Mouse (Mus musculus) limb, embryonic 13.5 days (tissue): ENCODE measurements around the gene Anapc4. TPM values are rescaled to one million over a fixed set of nuclear protein-coding genes. Genes with fewer than 3 reads are reported as not detected.
A peak's percentile ranks its signal among the peaks of the same experiment; 100 is the strongest.

Source experiments
- ATAC-seq: fragments of 200-750 bp; cut with Nextera tagmentation; 2 replicates; pipeline ENCODE4 v1.8.0; 2017; ENCODE audit warnings: low read depth, moderate number of reproducible peaks, moderate TSS enrichment; ENCODE audit not compliant: low FRiP score
- H3K27ac ChIP-seq: fragments of 300-500 bp; sonication (generic); 2 replicates; pipeline ENCODE4 v1.5.1; 2015; ENCODE audit warnings: inconsistent platforms, mild to moderate bottlenecking, moderate library complexity
- H3K27me3 ChIP-seq: fragments of 300-500 bp; sonication (generic); 2 replicates; pipeline ENCODE4 v1.6.1; 2015; ENCODE audit warnings: mild to moderate bottlenecking, inconsistent platforms
- H3K36me3 ChIP-seq: fragments of 300-500 bp; sonication (generic); 2 replicates; pipeline ENCODE4 v1.6.1; 2015; ENCODE audit warnings: inconsistent platforms, mild to moderate bottlenecking, moderate library complexity
- H3K4me1 ChIP-seq: fragments of 300-500 bp; sonication (generic); 2 replicates; pipeline ENCODE4 v1.6.1; 2015; ENCODE audit warnings: inconsistent platforms
- H3K4me2 ChIP-seq: fragments of 300-500 bp; sonication (generic); replicated peaks from 2 replicates; pipeline ENCODE4 v1.6.1; 2015; ENCODE audit warnings: inconsistent platforms, mild to moderate bottlenecking, moderate library complexity
- H3K4me3 ChIP-seq: fragments of 300-500 bp; sonication (generic); 2 replicates; pipeline ENCODE4 v1.5.1; 2015; ENCODE audit warnings: moderate library complexity, mild to moderate bottlenecking, inconsistent platforms
- H3K9ac ChIP-seq: fragments of 300-500 bp; sonication (generic); 2 replicates; pipeline ENCODE4 v1.6.1; 2015; ENCODE audit warnings: mild to moderate bottlenecking, inconsistent platforms
- H3K9me3 ChIP-seq: fragments of 300-500 bp; sonication (generic); 2 replicates; pipeline ENCODE4 v1.6.1; 2016; ENCODE audit warnings: inconsistent platforms
- WGBS: fragments of 180-500 bp; shearing (Covaris S2); methylation state at CpG from one replicate; pipeline ENCODE4 v1.1.7; 2015; 5-methylcytosine and 5-hydroxymethylcytosine counted together
- polyA plus RNA-seq: library from polyadenylated mRNA; unstranded; fragments of >200 nt; fragmentation: Nextera tagmentation; extraction: Ambion mirVana; gene quantifications from 2 replicates; pipeline ENCODE4 v1.2.1, GENCODE M21; 2015

The Anapc4 gene
- polyA plus RNA-seq, 1 experiment from 2014 or later, result 128 TPM

- Histone ChIP-seq H3K4me2 (no peak overlapping the region), H3K27me3 (no peaks in the 10 kb centered on the region), H3K4me3 (no peak overlapping the region), H3K27ac (no peak overlapping the region), H3K4me1 (no peaks in the 10 kb centered on the region), H3K9me3 (no peaks in the 10 kb centered on the region), H3K36me3 (peaks cover 46% of the 10 kb centered on the region), H3K9ac (no peak overlapping the region)
- WGBS, result 93% methylated on average over 7 of the region's 7 CpGs
- ATAC-seq, result no peak
Measured at GRCm38 (mm10) chr5:52818676-52819075, 15.1 kb upstream of the Anapc4 start.

GRCm38 (mm10) chr5:52821691-52822090 is 12.1 kb upstream of the Anapc4 start:
- Histone ChIP-seq H3K4me3 (no peak overlapping the region), H3K36me3 (peaks cover 45% of the 10 kb centered on the region), H3K27me3 (no peaks in the 10 kb centered on the region), H3K4me1 (no peaks in the 10 kb centered on the region), H3K9ac (no peak overlapping the region), H3K4me2 (no peak overlapping the region), H3K27ac (no peak overlapping the region), H3K9me3 (no peaks in the 10 kb centered on the region)
- ATAC-seq, result no peak; the same call in 1 of the 2 replicates
- 26% methylated on average over 3 of the region's 3 CpGs for WGBS

GRCm38 (mm10) chr5:52827923-52828322 is 5.9 kb upstream of the Anapc4 start:
- 0 out of 2 replicates have a peak, but pooled peaks have one; percentile 11 for ATAC-seq
- Histone ChIP-seq H3K27ac (no peak overlapping the region), H3K9ac (no peak overlapping the region), H3K27me3 (no peaks in the 10 kb centered on the region), H3K9me3 (peaks cover 6% of the 10 kb centered on the region; the same call in 1 of the 2 replicates), H3K36me3 (peaks cover 19% of the 10 kb centered on the region), H3K4me3 (no peak overlapping the region), H3K4me2 (no peak overlapping the region), H3K4me1 (no peaks in the 10 kb centered on the region)
- 90% methylated on average over 4 of the region's 4 CpGs for WGBS

- Histone ChIP-seq H3K9ac (peak overlapping the region; percentile 54), H3K27me3 (no peaks in the 10 kb centered on the region), H3K4me2 (peak overlapping the region; percentile 81), H3K4me1 (peaks cover 19% of the 10 kb centered on the region), H3K36me3 (peaks cover 18% of the 10 kb centered on the region), H3K9me3 (peaks cover 6% of the 10 kb centered on the region; the same call in 1 of the 2 replicates), H3K27ac (peak overlapping the region; percentile 77; the same call in 1 of the 2 replicates), H3K4me3 (peak overlapping the region; percentile 79)
- ATAC-seq, result no peak
Measured at GRCm38 (mm10) chr5:52833005-52833404, 807 bp upstream of the Anapc4 start.

GRCm38 (mm10) chr5:52834386-52834785 is 574 bp downstream of the Anapc4 start:
- peaks cover 6% of the 10 kb centered on the region; the same call in 1 of the 2 replicates for H3K9me3 ChIP-seq
- peaks cover 19% of the 10 kb centered on the region for H3K4me1 ChIP-seq
- H3K27ac ChIP-seq, result peak overlapping the region; percentile 90
- WGBS, result 9% methylated on average over 8 of the region's 8 CpGs
- peak overlapping the region; percentile 79 for H3K4me3 ChIP-seq
- ATAC-seq, result no peak; the same call in 1 of the 2 replicates
- H3K9ac ChIP-seq, result peak overlapping the region; percentile 89
- peak overlapping the region; percentile 81 for H3K4me2 ChIP-seq
- H3K36me3 ChIP-seq, result peaks cover 30% of the 10 kb centered on the region
- no peaks in the 10 kb centered on the region for H3K27me3 ChIP-seq

GRCm38 (mm10) chr5:52844319-52844718 is 10.5 kb downstream of the Anapc4 start:
- H3K27me3 ChIP-seq, result no peaks in the 10 kb centered on the region
- WGBS, result 91% methylated on average over 7 of the region's 7 CpGs
- H3K4me2 ChIP-seq, result no peak overlapping the region
- no peak overlapping the region for H3K27ac ChIP-seq
- no peak for ATAC-seq
- peaks cover 75% of the 10 kb centered on the region for H3K36me3 ChIP-seq
- H3K4me1 ChIP-seq, result no peaks in the 10 kb centered on the region
- H3K9me3 ChIP-seq, result no peaks in the 10 kb centered on the region
- no peak overlapping the region for H3K4me3 ChIP-seq
- no peak overlapping the region for H3K9ac ChIP-seq

GRCm38 (mm10) chr5:52855727-52856126 is 21.9 kb downstream of the Anapc4 start:
- peaks cover 75% of the 10 kb centered on the region for H3K36me3 ChIP-seq
- H3K4me2 ChIP-seq, result no peak overlapping the region
- H3K4me3 ChIP-seq, result no peak overlapping the region
- H3K27ac ChIP-seq, result no peak overlapping the region
- no peak overlapping the region for H3K9ac ChIP-seq
- H3K27me3 ChIP-seq, result no peaks in the 10 kb centered on the region
- ATAC-seq, result no peak
- H3K4me1 ChIP-seq, result no peaks in the 10 kb centered on the region
- H3K9me3 ChIP-seq, result no peaks in the 10 kb centered on the region
- WGBS, result 85% methylated on average over 5 of the region's 5 CpGs

- Histone ChIP-seq H3K36me3 (peaks cover 86% of the 10 kb centered on the region), H3K9ac (no peak overlapping the region), H3K27ac (no peak overlapping the region), H3K4me3 (no peak overlapping the region), H3K9me3 (no peaks in the 10 kb centered on the region), H3K4me2 (no peak overlapping the region), H3K27me3 (no peaks in the 10 kb centered on the region), H3K4me1 (peaks cover 12% of the 10 kb centered on the region)
- 90% methylated on average over 8 of the region's 8 CpGs for WGBS
- no peak for ATAC-seq
Measured at GRCm38 (mm10) chr5:52864446-52864845, 30.6 kb downstream of the Anapc4 start.

- ATAC-seq, result no peak
- H3K27me3 ChIP-seq, result no peaks in the 10 kb centered on the region
- peaks cover 72% of the 10 kb centered on the region for H3K36me3 ChIP-seq
- H3K27ac ChIP-seq, result no peak overlapping the region
- 74% methylated on average over 9 of the region's 9 CpGs for WGBS
- H3K4me1 ChIP-seq, result peaks cover 20% of the 10 kb centered on the region
- H3K9ac ChIP-seq, result no peak overlapping the region
- no peak overlapping the region for H3K4me3 ChIP-seq
- H3K4me2 ChIP-seq, result no peak overlapping the region
- no peaks in the 10 kb centered on the region for H3K9me3 ChIP-seq
Measured at GRCm38 (mm10) chr5:52865825-52866224, 32.0 kb downstream of the Anapc4 start.

- Histone ChIP-seq H3K4me2 (no peak overlapping the region), H3K36me3 (peaks cover 64% of the 10 kb centered on the region), H3K4me3 (no peak overlapping the region), H3K27ac (no peak overlapping the region), H3K4me1 (peaks cover 20% of the 10 kb centered on the region), H3K9me3 (no peaks in the 10 kb centered on the region), H3K9ac (no peak overlapping the region), H3K27me3 (no peaks in the 10 kb centered on the region)
- ATAC-seq, result no peak
- WGBS, result 90% methylated on average over 18 of the region's 18 CpGs
Measured at GRCm38 (mm10) chr5:52866361-52867155, 32.7 kb downstream of the Anapc4 start.

GRCm38 (mm10) chr5:52868918-52869703 is 35.3 kb downstream of the Anapc4 start:
- ATAC-seq, result peak; percentile 63; the same call in 1 of the 2 replicates
- H3K4me3 ChIP-seq, result no peak overlapping the region
- no peaks in the 10 kb centered on the region for H3K27me3 ChIP-seq
- H3K9me3 ChIP-seq, result no peaks in the 10 kb centered on the region
- H3K4me1 ChIP-seq, result peaks cover 20% of the 10 kb centered on the region
- H3K36me3 ChIP-seq, result peaks cover 44% of the 10 kb centered on the region
- no peak overlapping the region for H3K9ac ChIP-seq
- H3K27ac ChIP-seq, result peak overlapping the region; percentile 58; the same call in 1 of the 2 replicates
- WGBS, result 33% methylated on average over 12 of the region's 12 CpGs
- no peak overlapping the region for H3K4me2 ChIP-seq

- no peak overlapping the region for H3K27ac ChIP-seq
- H3K4me3 ChIP-seq, result no peak overlapping the region
- H3K4me2 ChIP-seq, result no peak overlapping the region
- H3K27me3 ChIP-seq, result no peaks in the 10 kb centered on the region
- H3K36me3 ChIP-seq, result peaks cover 22% of the 10 kb centered on the region
- no peak overlapping the region for H3K9ac ChIP-seq
- no peaks in the 10 kb centered on the region for H3K9me3 ChIP-seq
- no peak for ATAC-seq
- peaks cover 20% of the 10 kb centered on the region for H3K4me1 ChIP-seq
- 3% methylated on average over 1 of the region's 1 CpGs for WGBS
Measured at GRCm38 (mm10) chr5:52871461-52871860, 37.6 kb downstream of the Anapc4 start.
